Mouse (Mus musculus) Patski (cell line): ENCODE results near the gene Elmo3. TPM values are rescaled to one million over a fixed set of nuclear protein-coding genes. Genes with fewer than 3 reads are reported as not detected.

Experiments
- ATAC-seq: fragments of 100-300 bp; one replicate; pipeline ENCODE4 v1.8.0; 2021
- CTCF ChIA-PET: fragments of 350-600 bp; sonication (Branson Sonifier 250); formaldehyde crosslinking; loops from one replicate; lab custom pipeline; 2022; ENCODE audit warnings: inconsistent platforms; lab: Charles Lee
- POLR2A ChIA-PET: fragments of 350-600 bp; sonication (Branson Sonifier 250); formaldehyde crosslinking; loops from one replicate; lab custom pipeline; 2022; ENCODE audit warnings: antibody characterized with exemption, inconsistent platforms; lab: Charles Lee
- DNase-seq: peaks from one replicate; pipeline ENCODE4 v3.0.0-alpha.2; 2011; ENCODE audit warnings: low read depth, low spot score
- H3K27me3 ChIP-seq: fragments of 371-371 bp; one replicate; pipeline ENCODE4 v1.5.1; 2021
- CTCF ChIP-seq: fragments of 100-300 bp; IDR thresholded peaks from one replicate; pipeline ENCODE4 v1.5.1; 2021
- in situ Hi-C: fragments of 300-500 bp; cut with MboI; formaldehyde crosslinking; loops from 3 replicates; pipeline ENCODE4 v1.11.1; 2018; ENCODE audit warnings: low pct_unique_long_range_greater_than_20kb, mixed read lengths
- polyA plus RNA-seq: library from polyadenylated mRNA; unstranded; gene quantifications from one replicate; pipeline ENCODE4 v1.2.3, GENCODE M21; 2021

Elmo3 gene
- polyA plus RNA-seq, 1 experiment from 2014 or later: 7.2 TPM

GRCm38 (mm10) chr8:105318662-105319190 lies 13.3 kb downstream of the Elmo3 start:
- no peak for ATAC-seq

GRCm38 (mm10) chr8:105323183-105323582 lies 17.8 kb downstream of the Elmo3 start:
- no peaks in the 10 kb centered on the region for H3K27me3 ChIP-seq
- ATAC-seq (no peak), DNase-seq (no peak)
- ChIA-PET CTCF (interaction anchor here (1.4 to 1.6 kb wide), 2 partner anchors 11 to 25 kb away, joined by 4 to 6 read pairs; partner anchors contain the start of genes Fhod1 and Slc9a5), POLR2A (interaction anchor here (1.5 kb wide), 1 partner anchor 19 kb away, joined by 5 read pairs; no protein-coding TSS in a partner anchor)
- no peak for TF ChIP-seq CTCF
- in situ Hi-C loops: no loop called here

More at GRCm38 (mm10) chr8:105318662-105319190, 13.3 kb downstream of the Elmo3 start:
- in situ Hi-C loops: no loop called here
- no peak for TF ChIP-seq CTCF
- POLR2A ChIA-PET: no interaction called here
- CTCF ChIA-PET: no interaction called here
- no peaks in the 10 kb centered on the region for H3K27me3 ChIP-seq
- no peak for DNase-seq

GRCm38 (mm10) chr8:105325641-105326093 lies 20.3 kb downstream of the Elmo3 start:
- CTCF ChIA-PET: interaction anchor here (1.8 kb wide), 1 partner anchor 23 kb away, joined by 4 read pairs; the partner anchor contains the start of genes Fhod1 and Slc9a5

GRCm38 (mm10) chr8:105326141-105326672 lies 20.8 kb downstream of the Elmo3 start, which contains the start of the genes Lrrc29 and Tmem208:
TSS of gene Lrrc29 (minus strand) at chr8:105326278.
TSS of gene Tmem208 (plus strand) at chr8:105326354.
- CTCF ChIA-PET: interaction anchor here (1.3 to 1.8 kb wide), 2 partner anchors 9 to 22 kb away, joined by 3 to 4 read pairs; partner anchors contain the start of genes Fhod1 and Slc9a5
- ATAC-seq (peak; percentile 88), DNase-seq (no peak)
- H3K27me3 ChIP-seq: no peaks in the 10 kb centered on the region
- POLR2A ChIA-PET: interaction anchor here (1.1 to 5.1 kb wide), 5 partner anchors 16 to 28 kb away, joined by 3 to 52 read pairs (median 7); partner anchors contain the start of genes E2f4, Fhod1 and Slc9a5
- no peak for TF ChIP-seq CTCF
- in situ Hi-C loops: no loop called here

More at GRCm38 (mm10) chr8:105325641-105326093, 20.3 kb downstream of the Elmo3 start:
- no peak for ATAC-seq
- no peak for TF ChIP-seq CTCF
- in situ Hi-C loops: no loop called here
- DNase-seq: no peak
- H3K27me3 ChIP-seq: no peaks in the 10 kb centered on the region
- POLR2A ChIA-PET: no interaction called here

GRCm38 (mm10) chr8:105326968-105327367 lies 21.6 kb downstream of the Elmo3 start:
- CTCF ChIA-PET: interaction anchor here (0.6 to 1.8 kb wide), 6 partner anchors 8 to 25 kb away, joined by 3 to 5 read pairs (median 4); partner anchors contain the start of genes Fhod1 and Slc9a5

GRCm38 (mm10) chr8:105330325-105330724 lies 24.9 kb downstream of the Elmo3 start:
- in situ Hi-C loops: no loop called here
- no peak for ATAC-seq
- TF ChIP-seq CTCF: no peak

More at GRCm38 (mm10) chr8:105326968-105327367, 21.6 kb downstream of the Elmo3 start:
- TF ChIP-seq CTCF: no peak
- POLR2A ChIA-PET: interaction anchor here (1.1 to 5.1 kb wide), 6 partner anchors 10 to 29 kb away, joined by 3 to 52 read pairs (median 6); partner anchors contain the start of genes E2f4, Fhod1 and Slc9a5
- ATAC-seq (no peak), DNase-seq (no peak)
- in situ Hi-C loops: no loop called here
- no peaks in the 10 kb centered on the region for H3K27me3 ChIP-seq

GRCm38 (mm10) chr8:105331469-105331868 lies 26.1 kb downstream of the Elmo3 start:
- TF ChIP-seq CTCF: no peak
- POLR2A ChIA-PET: interaction anchor here (0.6 kb wide), 1 partner anchor 528 kb away, joined by 4 read pairs; no protein-coding TSS in a partner anchor
- CTCF ChIA-PET: no interaction called here
- in situ Hi-C loops: no loop called here
- H3K27me3 ChIP-seq: no peaks in the 10 kb centered on the region
- DNase-seq (no peak), ATAC-seq (no peak)

More at GRCm38 (mm10) chr8:105330325-105330724, 24.9 kb downstream of the Elmo3 start:
- H3K27me3 ChIP-seq: no peaks in the 10 kb centered on the region
- CTCF ChIA-PET: no interaction called here
- POLR2A ChIA-PET: interaction anchor here (5.1 kb wide), 1 partner anchor 12 kb away, joined by 52 read pairs; no protein-coding TSS in a partner anchor
- DNase-seq: no peak

- in situ Hi-C loops: no loop called here
- no peak for ATAC-seq
- POLR2A ChIA-PET: no interaction called here
- CTCF ChIA-PET: no interaction called here
- H3K27me3 ChIP-seq: no peaks in the 10 kb centered on the region
- no peak for TF ChIP-seq CTCF
- DNase-seq: no peak
Measured at GRCm38 (mm10) chr8:105331931-105332330, 26.5 kb downstream of the Elmo3 start.

- DNase-seq: no peak
- H3K27me3 ChIP-seq: no peaks in the 10 kb centered on the region
- ChIA-PET POLR2A (no interaction called here), CTCF (no interaction called here)
- no peak for TF ChIP-seq CTCF
- in situ Hi-C loops: no loop called here
- ATAC-seq: no peak
Measured at GRCm38 (mm10) chr8:105332523-105332922, 27.1 kb downstream of the Elmo3 start.

GRCm38 (mm10) chr8:105336373-105337130 lies 31.2 kb downstream of the Elmo3 start:
- DNase-seq (no peak), ATAC-seq (no peak)
- POLR2A ChIA-PET: interaction anchor here (1.5 kb wide), 1 partner anchor 9 kb away, joined by 4 read pairs; no protein-coding TSS in a partner anchor
- in situ Hi-C loops: no loop called here
- TF ChIP-seq CTCF: no peak
- H3K27me3 ChIP-seq: no peaks in the 10 kb centered on the region
- CTCF ChIA-PET: no interaction called here
